8 mouse cellular contexts compared by ENCODE assay signal in the genomic region with DNA sequence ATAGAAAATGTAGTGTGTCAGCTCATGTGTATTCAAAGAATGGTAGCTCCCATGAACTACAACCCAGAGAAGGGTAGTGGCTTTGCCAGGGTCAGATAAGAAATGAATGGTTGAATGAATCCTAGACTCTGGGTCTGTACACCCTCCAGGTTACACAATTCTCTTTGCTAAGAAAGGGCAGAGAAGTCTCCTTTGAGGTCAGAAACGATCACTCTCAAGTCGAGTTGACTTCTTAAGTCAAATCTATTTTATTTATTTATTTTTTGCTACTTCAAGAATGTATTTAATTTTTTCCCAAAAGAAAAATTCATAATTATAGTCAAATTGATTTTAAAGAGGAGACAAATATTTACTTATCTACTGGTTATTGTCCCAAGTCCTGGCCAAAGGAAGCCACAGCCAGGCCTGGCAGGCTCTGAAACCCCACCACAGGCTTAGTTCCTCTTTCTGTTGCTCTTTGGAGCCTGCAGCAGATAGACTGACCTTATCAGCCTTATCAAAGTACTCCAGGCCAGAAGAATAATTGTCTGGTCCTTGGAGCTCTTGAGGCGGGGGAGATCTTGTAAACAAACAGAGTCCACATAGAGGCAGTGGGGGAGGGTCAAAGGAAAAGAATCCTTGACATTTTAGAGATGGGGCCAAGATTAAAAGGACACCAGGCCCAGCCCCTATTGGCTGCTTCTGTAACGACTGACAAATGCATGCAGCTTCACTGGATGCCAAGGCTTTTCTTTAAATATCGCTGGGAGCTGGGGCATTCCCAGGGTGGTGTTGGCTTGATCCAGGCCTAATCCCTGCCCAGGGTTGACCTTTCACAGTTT.
DNase-seq lines count a peak whose midpoint lies in the region; ATAC-seq lines count a peak whose summit lies in the region.

No protein-coding gene starts in this region.

- no peak overlapping the region for H3K9ac ChIP-seq in heart, embryonic 13.5 days
- no peak overlapping the region for H3K9ac ChIP-seq in lung, embryonic 15.5 days
- H3K9ac ChIP-seq in hindbrain, embryonic 16.5 days (ENCODE audit: low read depth, low read length), result no peak overlapping the region

- no peak overlapping the region for H3K4me3 ChIP-seq in heart, embryonic 13.5 days
- no peak overlapping the region for H3K4me3 ChIP-seq in lung, embryonic 15.5 days
- no peak overlapping the region for H3K4me3 ChIP-seq in hindbrain, embryonic 16.5 days (ENCODE audit: low read length)

- no peak for ATAC-seq in heart, embryonic 13.5 days (ENCODE audit: extremely low read depth, insufficient number of reproducible peaks, low FRiP score, low TSS enrichment)
- no peak for ATAC-seq in lung, embryonic 15.5 days (ENCODE audit: borderline replicate concordance, extremely low read depth, low FRiP score, low TSS enrichment)
- no peak for ATAC-seq in monocyte, adult 5-6 weeks (replicated peaks; ENCODE audit: insufficient number of reproducible peaks, low FRiP score, low TSS enrichment, poor library complexity, severe bottlenecking)
- ATAC-seq in hindbrain, embryonic 16.5 days, result no peak

- 37% methylated on average over 5 of the region's 5 CpGs for WGBS in heart, embryonic 13.5 days
- WGBS in lung, embryonic 15.5 days, result 22% methylated on average over 5 of the region's 5 CpGs
- 58% methylated on average over 5 of the region's 5 CpGs for WGBS in hindbrain, embryonic 16.5 days

- no peaks in the 10 kb centered on the region for H3K9me3 ChIP-seq in heart, embryonic 13.5 days
- no peaks in the 10 kb centered on the region for H3K9me3 ChIP-seq in lung, embryonic 15.5 days
- no peaks in the 10 kb centered on the region for H3K9me3 ChIP-seq in hindbrain, embryonic 16.5 days (ENCODE audit: control insufficient read depth, low read length)

- intact Hi-C loops in left cerebral cortex, postnatal 25 days (cut with DNase I), result no loop called here

- no peaks in the 10 kb centered on the region; the same call in 1 of the 2 replicates for H3K27me3 ChIP-seq in heart, embryonic 13.5 days (replicated peaks)
- H3K27me3 ChIP-seq in lung, embryonic 15.5 days, result no peaks in the 10 kb centered on the region
- H3K27me3 ChIP-seq in hindbrain, embryonic 16.5 days (replicated peaks; ENCODE audit: control insufficient read depth, insufficient read depth, low read length), result no peaks in the 10 kb centered on the region

- H3K27ac ChIP-seq in heart, embryonic 13.5 days (replicated peaks), result peak overlapping the region; percentile 26
- H3K27ac ChIP-seq in lung, embryonic 15.5 days, result peak overlapping the region; percentile 54
- H3K27ac ChIP-seq in hindbrain, embryonic 16.5 days (ENCODE audit: low read depth, low read length), result no peak overlapping the region

- H3K4me2 ChIP-seq in heart, embryonic 13.5 days, result no peak overlapping the region
- H3K4me2 ChIP-seq in lung, embryonic 15.5 days, result no peak overlapping the region
- no peak overlapping the region for H3K4me2 ChIP-seq in hindbrain, embryonic 16.5 days (ENCODE audit: low read length)

- DNase-seq in spleen, adult 12 weeks (ENCODE audit: low spot score), result peak; percentile 21
- DNase-seq in spleen, postnatal 14 days (ENCODE audit: low spot score in 2 of 2), result no peak
- DNase-seq in Muller cell, postnatal 12 days (ENCODE audit: inconsistent ontology term), result no peak
- no peak for DNase-seq in left cerebral cortex, postnatal 25 days (ENCODE audit: low spot score in 2 of 2)

- H3K4me1 ChIP-seq in heart, embryonic 13.5 days, result peaks cover 75% of the 10 kb centered on the region
- H3K4me1 ChIP-seq in lung, embryonic 15.5 days, result peaks cover 70% of the 10 kb centered on the region
- peaks cover 7% of the 10 kb centered on the region; the same call in 1 of the 2 replicates for H3K4me1 ChIP-seq in hindbrain, embryonic 16.5 days (ENCODE audit: control insufficient read depth, insufficient read depth, low read depth, low read length)

- no peaks in the 10 kb centered on the region for H3K36me3 ChIP-seq in heart, embryonic 13.5 days
- H3K36me3 ChIP-seq in lung, embryonic 15.5 days, result no peaks in the 10 kb centered on the region
- H3K36me3 ChIP-seq in hindbrain, embryonic 16.5 days (ENCODE audit: control insufficient read depth, insufficient read depth, low read length), result no peaks in the 10 kb centered on the region
